Mouse (Mus musculus) liver, embryonic 14.5 days (tissue): ENCODE measurements around the gene Gm29644. TPM values are rescaled to one million over a fixed set of nuclear protein-coding genes. Genes with fewer than 3 reads are reported as not detected.
"Not testable (repeated sequence)": the region's sequence is repeated elsewhere in the genome, so short reads cannot be mapped to it uniquely, and the experiment has no call there.

ENCODE experiments used
- ATAC-seq: fragments of 200-750 bp; cut with Nextera tagmentation; 2 replicates; pipeline ENCODE4 v1.8.0; 2017; ENCODE audit warnings: moderate number of reproducible peaks, mild to moderate bottlenecking, moderate library complexity; ENCODE audit not compliant: insufficient read depth
- DNase-seq, 3 experiments: peaks; one replicate each; pipeline ENCODE4 v3.0.0-alpha.2; 2012 to 2013; ENCODE audit warnings: low read depth in 3 of 3, low spot score in 3 of 3
- H3K27ac ChIP-seq: fragments of 300-500 bp; sonication (generic); 2 replicates; pipeline ENCODE4 v1.5.1; 2014; ENCODE audit warnings: moderate library complexity, mild to moderate bottlenecking, control low read depth, inconsistent platforms
- H3K27me3 ChIP-seq: fragments of 300-500 bp; sonication (generic); 2 replicates; pipeline ENCODE4 v1.6.1; 2014; ENCODE audit warnings: mild to moderate bottlenecking, low read length, moderate library complexity; ENCODE audit not compliant: control insufficient read depth, insufficient read depth
- H3K36me3 ChIP-seq: fragments of 300-500 bp; sonication (generic); replicated peaks from 2 replicates; pipeline ENCODE4 v1.6.1; 2014; ENCODE audit warnings: low read depth; ENCODE audit not compliant: control insufficient read depth, insufficient read depth
- H3K4me1 ChIP-seq, 2 experiments: fragments of 200-500 bp in 1 of 2; fragments of 300-500 bp in 1 of 2; sonication (generic) in 1 of 2; replicated peaks; 2 replicates each; pipeline ENCODE4 v1.6.1; 2012 to 2014; ENCODE audit warnings: antibody characterized with exemption in 1 of 2, inconsistent platforms in 1 of 2, low read length in 1 of 2; ENCODE audit not compliant: control insufficient read depth in 2 of 2, insufficient read depth in 2 of 2
- H3K4me2 ChIP-seq: fragments of 300-500 bp; sonication (generic); 2 replicates; pipeline ENCODE4 v1.6.1; 2014; ENCODE audit warnings: low read depth, mild to moderate bottlenecking, control low read depth, moderate library complexity
- H3K4me3 ChIP-seq, 2 experiments: fragments of 200-500 bp in 1 of 2; fragments of 300-500 bp in 1 of 2; sonication (generic) in 1 of 2; 2 replicates each; pipeline ENCODE4 v1.5.1; 2012 to 2014; ENCODE audit warnings: low read depth in 2 of 2, low read length in 2 of 2, mild to moderate bottlenecking in 2 of 2, control low read depth in 1 of 2, inconsistent platforms in 1 of 2, moderate library complexity in 1 of 2; ENCODE audit not compliant: insufficient read depth in 1 of 2
- H3K9ac ChIP-seq: fragments of 300-500 bp; sonication (generic); replicated peaks from 2 replicates; pipeline ENCODE4 v1.6.1; 2014; ENCODE audit warnings: mild to moderate bottlenecking, control low read depth, moderate library complexity
- H3K9me3 ChIP-seq: fragments of 300-500 bp; sonication (generic); 2 replicates; pipeline ENCODE4 v1.6.1; 2016; ENCODE audit warnings: low read length, mixed read lengths; ENCODE audit not compliant: control insufficient read depth
- WGBS: fragments of 180-500 bp; shearing (Covaris S2); extraction: QIAGEN DNeasy Blood & Tissue Kit; methylation state at CpG from one replicate; pipeline ENCODE4 v1.1.7; 2014; ENCODE audit not compliant: insufficient replicate concordance; 5-methylcytosine and 5-hydroxymethylcytosine counted together
- polyA plus RNA-seq, 2 experiments: library from polyadenylated mRNA; depleted of rRNA in 1 of 2; stranded (reverse) in 1 of 2; unstranded in 1 of 2; fragments of >200 nt; fragmentation: Nextera tagmentation in 1 of 2; extraction: Ambion mirVana in 1 of 2; gene quantifications; 2 replicates each; pipeline versions ENCODE4 v1.2.1 to v1.2.3; 2012 to 2014

The Gm29644 gene
- polyA plus RNA-seq (2012; rRNA removed) (not detected in 2 replicates), polyA plus RNA-seq (2014; fragmentation: Nextera tagmentation; extraction: Ambion mirVana) (not detected in 2 replicates)

GRCm38 (mm10) chrY:70303187-70303586 is at the start of gene Gm29644, which contains the start of gene Gm29423:
Gm29644 (minus strand) TSS chrY:70303343.
Gm29423 (minus strand) TSS chrY:70303287.
- H3K36me3 ChIP-seq, H3K9ac ChIP-seq, H3K4me1 ChIP-seq, H3K4me2 ChIP-seq, DNase-seq, ATAC-seq, H3K4me3 ChIP-seq, H3K27ac ChIP-seq, H3K27me3 ChIP-seq, H3K9me3 ChIP-seq: not testable (repeated sequence)
- no CpG with 5 or more reads among the region's 2 CpGs for WGBS

GRCm38 (mm10) chrY:70273542-70273941 is 29.6 kb downstream of the Gm29644 start, which contains the start of gene Gm21118:
Gm21118 (minus strand) TSS chrY:70273642.
- not testable (repeated sequence) for H3K4me2 ChIP-seq, H3K4me1 ChIP-seq, DNase-seq, H3K27ac ChIP-seq, H3K4me3 ChIP-seq, H3K9ac ChIP-seq, H3K36me3 ChIP-seq, H3K27me3 ChIP-seq, H3K9me3 ChIP-seq, ATAC-seq
- WGBS: no CpG with 5 or more reads among the region's 4 CpGs

Other genes starting within 250 kb of the Gm29644 start
- gene Gm21118, start 29.7 kb downstream of the Gm29644 start, polyA plus RNA-seq (2012; rRNA removed): not detected in 2 replicates
- not detected in 2 replicates for gene Gm21118, start 29.7 kb downstream of the Gm29644 start, polyA plus RNA-seq (2014; fragmentation: Nextera tagmentation; extraction: Ambion mirVana)
- not detected in 2 replicates for gene Gm29423, start 56 bp downstream of the Gm29644 start, polyA plus RNA-seq (2012; rRNA removed)
- not detected in 2 replicates for gene Gm29423, start 56 bp downstream of the Gm29644 start, polyA plus RNA-seq (2014; fragmentation: Nextera tagmentation; extraction: Ambion mirVana)
- gene Gm20888, start 138.5 kb upstream of the Gm29644 start, polyA plus RNA-seq (2012; rRNA removed): not detected in 2 replicates
- not detected in 2 replicates for gene Gm20888, start 138.5 kb upstream of the Gm29644 start, polyA plus RNA-seq (2014; fragmentation: Nextera tagmentation; extraction: Ambion mirVana)